Mouse (Mus musculus): ENCODE data around the gene Olfr1313.
"Not testable (repeated sequence)": the region's sequence is repeated elsewhere in the genome, so short reads cannot be mapped to it uniquely, and the experiment has no call there.

The Olfr1313 gene

DNA sequence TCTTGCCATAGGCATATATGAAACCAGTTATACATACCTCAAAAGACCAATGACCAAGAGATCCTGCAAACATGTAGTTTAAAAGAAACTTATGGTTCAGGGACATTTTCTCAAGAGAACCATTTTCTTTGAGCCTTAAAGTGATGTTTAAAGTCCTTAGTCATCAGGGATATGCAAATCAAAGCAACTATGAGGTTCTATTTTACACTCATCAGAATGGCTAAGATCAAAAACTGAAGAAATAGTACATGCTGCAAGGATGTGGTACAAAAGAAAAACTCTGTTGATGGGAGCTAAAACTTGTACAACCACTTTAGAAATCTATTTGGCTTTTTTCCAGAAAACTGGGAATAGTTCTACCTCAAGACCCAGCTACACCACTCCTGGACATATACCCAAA, at the start of gene Olfr1313:
TSS of gene Olfr1313 (minus strand) at position 101 of the 400 bp plus-strand sequence.
- DNase-seq (ENCODE audit: low spot score in 2 of 2) = no peak

- no peak for DNase-seq (ENCODE audit: low spot score in 2 of 2)
Observed at GRCm38 (mm10) chr2:112115340-112115739, 37.7 kb upstream of the Olfr1313 start, which contains the start of gene Olfr1315-ps1. Olfr1315-ps1 (minus strand) TSS chr2:112115440.

DNA sequence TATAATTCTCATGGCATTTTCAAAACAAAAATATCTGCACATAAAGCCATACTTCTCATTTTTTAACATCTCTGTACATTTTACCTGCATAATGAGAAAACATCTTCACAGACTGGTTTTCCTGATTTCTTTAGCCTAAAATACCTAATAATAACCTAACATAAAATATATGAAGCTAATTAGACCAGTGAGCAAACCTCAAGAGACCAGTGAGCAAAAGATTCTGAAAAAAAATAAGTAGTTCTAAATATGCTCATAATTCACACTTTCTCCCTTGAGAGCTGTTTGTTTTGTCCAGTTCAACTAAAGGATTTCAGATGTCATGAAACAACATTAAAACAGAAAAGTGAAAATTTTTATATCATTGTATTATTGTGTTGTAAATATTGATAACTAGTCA, 19.0 kb upstream of the Olfr1313 start, which contains the start of gene Olfr1314:
TSS of gene Olfr1314 (minus strand) at position 101 of the 400 bp plus-strand sequence.
- DNase-seq (ENCODE audit: low spot score in 2 of 2) = no peak

- no peak for DNase-seq (ENCODE audit: low spot score in 2 of 2)
Observed at GRCm38 (mm10) chr2:112050138-112050537, 27.5 kb downstream of the Olfr1313 start, which contains the start of gene Olfr1312. Olfr1312 (minus strand) TSS chr2:112050238.

- not testable (repeated sequence) for DNase-seq (ENCODE audit: low spot score in 2 of 2)
Observed at GRCm38 (mm10) chr2:112026971-112027370, 50.7 kb downstream of the Olfr1313 start.

DNA sequence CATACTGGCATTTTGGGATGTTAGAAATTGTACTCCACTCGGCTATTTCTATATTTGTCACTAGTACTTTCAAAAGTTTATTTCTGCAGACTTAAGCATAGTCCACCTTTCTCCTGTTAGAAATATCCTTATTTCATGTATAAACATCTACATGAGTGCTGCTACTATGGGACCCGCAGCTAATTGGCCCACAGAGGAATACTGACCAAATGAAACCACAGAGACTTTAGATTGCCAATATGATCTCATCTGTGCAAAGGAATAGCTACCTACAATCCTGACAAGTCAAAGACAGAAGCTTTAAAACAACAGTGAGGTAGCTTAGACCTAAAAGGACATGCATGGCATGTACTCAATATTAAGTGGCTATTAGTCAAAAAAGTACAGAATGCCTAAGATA, 53.3 kb downstream of the Olfr1313 start, which contains the start of gene Olfr1311:
TSS of gene Olfr1311 (minus strand) at position 101 of the 400 bp plus-strand sequence.
- DNase-seq (ENCODE audit: low spot score in 2 of 2) = no peak

Data from spleen, postnatal 36 days (tissue).